Mouse (Mus musculus) testis, adult 2 months (tissue): ENCODE measurements around the gene Hmg20b. TPM values are rescaled to one million over a fixed set of nuclear protein-coding genes. Genes with fewer than 3 reads are reported as not detected.

ENCODE experiments used
- H3K27ac ChIP-seq: fragments of 200-500 bp; 2 replicates; pipeline ENCODE4 v1.5.1; 2012; ENCODE audit warnings: low read depth, low read length; ENCODE audit not compliant: control insufficient read depth, insufficient read depth
- H3K27me3 ChIP-seq: fragments of 200-500 bp; 2 replicates; pipeline ENCODE4 v1.6.1; 2012; ENCODE audit warnings: mild to moderate bottlenecking, low read length, moderate library complexity; ENCODE audit not compliant: control insufficient read depth, insufficient read depth
- H3K36me3 ChIP-seq: fragments of 200-500 bp; 2 replicates; pipeline ENCODE4 v1.6.1; 2012; ENCODE audit warnings: mild to moderate bottlenecking, low read length; ENCODE audit not compliant: control insufficient read depth, insufficient read depth
- H3K4me1 ChIP-seq: fragments of 200-500 bp; 2 replicates; pipeline ENCODE4 v1.6.1; 2012; ENCODE audit warnings: low read length; ENCODE audit not compliant: control insufficient read depth, insufficient read depth
- H3K4me3 ChIP-seq: fragments of 200-500 bp; 2 replicates; pipeline ENCODE4 v1.5.1; 2012; ENCODE audit warnings: low read depth, mild to moderate bottlenecking, low read length, moderate library complexity, mixed read lengths; ENCODE audit not compliant: control insufficient read depth
- CTCF ChIP-seq: fragments of 200-500 bp; IDR thresholded peaks from 2 replicates; pipeline ENCODE4 v1.5.1; 2012; ENCODE audit warnings: low read depth, mild to moderate bottlenecking, inconsistent platforms, low read length, moderate library complexity; ENCODE audit not compliant: control insufficient read depth, insufficient read depth, insufficient replicate concordance
- POLR2A ChIP-seq: fragments of 200-500 bp; IDR thresholded peaks from 2 replicates; pipeline ENCODE4 v1.6.1; 2012; ENCODE audit warnings: low read depth, mild to moderate bottlenecking, inconsistent platforms, low read length, moderate library complexity; ENCODE audit not compliant: control insufficient read depth
- polyA plus RNA-seq: library from polyadenylated mRNA; depleted of rRNA; stranded (reverse); fragments of >200 nt; gene quantifications from 2 replicates; pipeline ENCODE4 v1.2.3, GENCODE M21; 2012; rRNA removed

Gene Hmg20b
- polyA plus RNA-seq, 1 experiment = 23.0 TPM

- no peak overlapping the region for H3K4me3 ChIP-seq
- TF ChIP-seq POLR2A = no peak
- no peak for TF ChIP-seq CTCF
- H3K36me3 ChIP-seq = no peaks in the 10 kb centered on the region
- H3K27ac ChIP-seq = no peak overlapping the region
- no peaks in the 10 kb centered on the region for H3K27me3 ChIP-seq
- no peaks in the 10 kb centered on the region; the same call in 1 of the 2 replicates for H3K4me1 ChIP-seq
Measured at GRCm38 (mm10) chr10:81302288-81302687, 48.0 kb downstream of the Hmg20b start.

- no peak for TF ChIP-seq POLR2A
- TF ChIP-seq CTCF = no peak
- H3K27ac ChIP-seq = no peak overlapping the region
Measured at GRCm38 (mm10) chr10:81301321-81301720, 49.0 kb downstream of the Hmg20b start.

GRCm38 (mm10) chr10:81300352-81300907, 49.9 kb downstream of the Hmg20b start:
- H3K27me3 ChIP-seq = no peaks in the 10 kb centered on the region
- H3K27ac ChIP-seq = no peak overlapping the region
- TF ChIP-seq CTCF = no peak
- H3K4me1 ChIP-seq = no peaks in the 10 kb centered on the region; the same call in 1 of the 2 replicates
- H3K4me3 ChIP-seq = no peak overlapping the region
- no peaks in the 10 kb centered on the region for H3K36me3 ChIP-seq

More at GRCm38 (mm10) chr10:81301321-81301720, 49.0 kb downstream of the Hmg20b start:
- no peaks in the 10 kb centered on the region for H3K27me3 ChIP-seq
- no peak overlapping the region for H3K4me3 ChIP-seq
- H3K4me1 ChIP-seq = no peaks in the 10 kb centered on the region; the same call in 1 of the 2 replicates
- no peaks in the 10 kb centered on the region for H3K36me3 ChIP-seq

GRCm38 (mm10) chr10:81299585-81300351, 50.5 kb downstream of the Hmg20b start:
- no peak for TF ChIP-seq CTCF
- TF ChIP-seq POLR2A = no peak
- H3K4me3 ChIP-seq = no peak overlapping the region
- H3K27ac ChIP-seq = no peak overlapping the region
- H3K4me1 ChIP-seq = no peaks in the 10 kb centered on the region; the same call in 1 of the 2 replicates
- H3K27me3 ChIP-seq = no peaks in the 10 kb centered on the region
- no peaks in the 10 kb centered on the region for H3K36me3 ChIP-seq

GRCm38 (mm10) chr10:81298369-81299100, 51.7 kb downstream of the Hmg20b start:
- H3K36me3 ChIP-seq = no peaks in the 10 kb centered on the region
- no peak for TF ChIP-seq CTCF
- no peak for TF ChIP-seq POLR2A
- H3K27me3 ChIP-seq = no peaks in the 10 kb centered on the region
- no peak overlapping the region for H3K27ac ChIP-seq
- H3K4me1 ChIP-seq = peaks cover 8% of the 10 kb centered on the region
- H3K4me3 ChIP-seq = no peak overlapping the region

GRCm38 (mm10) chr10:81297845-81298244, 52.4 kb downstream of the Hmg20b start:
- no peaks in the 10 kb centered on the region for H3K27me3 ChIP-seq
- TF ChIP-seq CTCF (no peak), POLR2A (no peak)
- H3K4me3 ChIP-seq = no peak overlapping the region
- peaks cover 12% of the 10 kb centered on the region for H3K4me1 ChIP-seq
- H3K27ac ChIP-seq = peak overlapping the region; percentile 45
- H3K36me3 ChIP-seq = no peaks in the 10 kb centered on the region

GRCm38 (mm10) chr10:81297246-81297645, 53.0 kb downstream of the Hmg20b start:
- no peak overlapping the region for H3K4me3 ChIP-seq
- H3K27ac ChIP-seq = no peak overlapping the region; the same call in 1 of the 2 replicates
- H3K27me3 ChIP-seq = no peaks in the 10 kb centered on the region
- H3K4me1 ChIP-seq = peaks cover 15% of the 10 kb centered on the region
- H3K36me3 ChIP-seq = no peaks in the 10 kb centered on the region
- TF ChIP-seq POLR2A (no peak), CTCF (no peak)

Other genes starting within 250 kb of the Hmg20b start
- 147 and 192 TPM in 2 replicates for gene Map2k2, start 244.6 kb downstream of the Hmg20b start, polyA plus RNA-seq
- 5.6 and 6.0 TPM in 2 replicates for gene Zbtb7a, start 215.3 kb downstream of the Hmg20b start, polyA plus RNA-seq
- 164 and 184 TPM in 2 replicates for gene Pias4, start 182.6 kb downstream of the Hmg20b start, polyA plus RNA-seq
- 1,507 and 1,673 TPM in 2 replicates for gene Eef2, start 173.8 kb downstream of the Hmg20b start, polyA plus RNA-seq
- 52.6 and 61.6 TPM in 2 replicates for gene Dapk3, start 167.5 kb downstream of the Hmg20b start, polyA plus RNA-seq
- 1.4 and 1.8 TPM in 2 replicates for gene 4930442H23Rik, start 166.6 kb downstream of the Hmg20b start, polyA plus RNA-seq
- not detected in 2 replicates for gene Nmrk2, start 148.4 kb downstream of the Hmg20b start, polyA plus RNA-seq
- 0.25 and 0.26 TPM in 2 replicates for gene Atcay, start 119.6 kb downstream of the Hmg20b start, polyA plus RNA-seq
- 11.6 and 12.5 TPM in 2 replicates for gene Zfr2, start 117.3 kb downstream of the Hmg20b start, polyA plus RNA-seq
- gene Matk, start 97.5 kb downstream of the Hmg20b start, polyA plus RNA-seq = 3.0 and 3.5 TPM in 2 replicates
- 181 and 261 TPM in 2 replicates for gene Mrpl54, start 83.5 kb downstream of the Hmg20b start, polyA plus RNA-seq
- gene Apba3, start 83.5 kb downstream of the Hmg20b start, polyA plus RNA-seq = 53.5 and 77.2 TPM in 2 replicates
- gene Tjp3, start 58.9 kb downstream of the Hmg20b start, polyA plus RNA-seq = 0.56 and 0.99 TPM in 2 replicates
- 10.1 and 10.4 TPM in 2 replicates for gene Pip5k1c, start 57.5 kb downstream of the Hmg20b start, polyA plus RNA-seq
- gene Cactin, start 29.4 kb downstream of the Hmg20b start, polyA plus RNA-seq = 13.4 and 16.5 TPM in 2 replicates
- gene Tbxa2r, start 21.7 kb downstream of the Hmg20b start, polyA plus RNA-seq = 0.47 and 0.91 TPM in 2 replicates
- 3.3 and 4.1 TPM in 2 replicates for gene Gipc3, start 7.2 kb downstream of the Hmg20b start, polyA plus RNA-seq
- 33.1 and 39.7 TPM in 2 replicates for gene Mfsd12, start 7.0 kb upstream of the Hmg20b start, polyA plus RNA-seq
- gene 4930404N11Rik, start 15.3 kb upstream of the Hmg20b start, polyA plus RNA-seq = 273 and 296 TPM in 2 replicates
- 161 and 178 TPM in 2 replicates for gene Fzr1, start 28.0 kb upstream of the Hmg20b start, polyA plus RNA-seq
- 38.5 and 46.3 TPM in 2 replicates for gene Dohh, start 33.9 kb upstream of the Hmg20b start, polyA plus RNA-seq
- gene Gm48551, start 34.0 kb upstream of the Hmg20b start, polyA plus RNA-seq = 1.2 and 1.6 TPM in 2 replicates
- gene Gm48552, start 38.5 kb upstream of the Hmg20b start, polyA plus RNA-seq = 0.65 TPM in 1 of 2 replicates, not detected in the other
- gene Smim24, start 42.6 kb upstream of the Hmg20b start, polyA plus RNA-seq = 3,568 and 3,612 TPM in 2 replicates
- gene Nfic, start 105.2 kb upstream of the Hmg20b start, polyA plus RNA-seq = 9.8 and 9.9 TPM in 2 replicates
- gene Celf5, start 132.2 kb upstream of the Hmg20b start, polyA plus RNA-seq = 147 and 163 TPM in 2 replicates
- 70.4 and 71.3 TPM in 2 replicates for gene Ncln, start 145.9 kb upstream of the Hmg20b start, polyA plus RNA-seq
- gene S1pr4, start 149.7 kb upstream of the Hmg20b start, polyA plus RNA-seq = 0.04 and 0.13 TPM in 2 replicates
- 1.0 and 1.2 TPM in 2 replicates for gene Gna15, start 173.7 kb upstream of the Hmg20b start, polyA plus RNA-seq
- 26.3 and 28.9 TPM in 2 replicates for gene Gna11, start 194.7 kb upstream of the Hmg20b start, polyA plus RNA-seq
- 154 and 172 TPM in 2 replicates for gene Aes, start 209.0 kb upstream of the Hmg20b start, polyA plus RNA-seq
- gene Tle2, start 224.1 kb upstream of the Hmg20b start, polyA plus RNA-seq = 19.0 and 22.1 TPM in 2 replicates